Mouse (Mus musculus): ENCODE data around the gene G3bp2. TPM values are rescaled to one million over a fixed set of nuclear protein-coding genes. Genes with fewer than 3 reads are reported as not detected.

Gene G3bp2
- polyA plus RNA-seq, 1 experiment from 2014 or later, result 225 TPM

DNA sequence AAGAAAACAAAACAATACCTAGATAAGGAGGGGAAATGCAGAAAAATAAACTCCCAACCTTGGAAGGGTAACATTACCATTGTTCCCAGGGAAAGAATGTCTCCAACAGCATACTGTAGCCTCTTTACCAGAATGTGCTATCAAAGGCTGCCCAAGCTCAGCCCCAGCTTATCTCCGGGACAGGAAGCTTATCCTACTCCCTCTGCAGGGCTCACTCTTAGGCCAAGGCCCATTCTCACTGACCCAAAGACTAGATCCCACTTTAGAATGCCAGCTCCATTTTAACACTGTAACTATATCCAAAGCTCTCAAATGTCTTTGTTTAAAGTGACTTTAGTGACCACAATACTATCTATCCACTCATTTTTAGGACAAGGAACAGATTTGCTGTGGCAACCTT is 4.2 kb downstream of the G3bp2 start:
- WGBS, result 80% methylated on average over 1 of the region's 1 CpGs
- Histone ChIP-seq H3K27ac (no peak overlapping the region), H3K9ac (no peak overlapping the region), H3K36me3 (no peaks in the 10 kb centered on the region), H3K4me1 (peaks cover 24% of the 10 kb centered on the region), H3K9me3 (no peaks in the 10 kb centered on the region), H3K4me3 (no peak overlapping the region), H3K27me3 (no peaks in the 10 kb centered on the region), H3K4me2 (replicated peaks) (no peak overlapping the region)
- ATAC-seq (ENCODE audit: insufficient number of reproducible peaks, insufficient read depth, low FRiP score, low TSS enrichment), result no peak

GRCm38 (mm10) chr5:92078751-92079150 is 4.8 kb downstream of the G3bp2 start:
- Histone ChIP-seq H3K4me2 (replicated peaks) (no peak overlapping the region), H3K27me3 (no peaks in the 10 kb centered on the region), H3K4me1 (peaks cover 24% of the 10 kb centered on the region), H3K9me3 (no peaks in the 10 kb centered on the region), H3K4me3 (no peak overlapping the region), H3K36me3 (no peaks in the 10 kb centered on the region), H3K9ac (no peak overlapping the region), H3K27ac (no peak overlapping the region)
- no peak for ATAC-seq (ENCODE audit: insufficient number of reproducible peaks, insufficient read depth, low FRiP score, low TSS enrichment)

- H3K27ac ChIP-seq, result no peak overlapping the region
- H3K27me3 ChIP-seq, result no peaks in the 10 kb centered on the region
- no peak overlapping the region for H3K4me3 ChIP-seq
- no peak overlapping the region for H3K4me2 ChIP-seq (replicated peaks)
- WGBS, result 85% methylated on average over 1 of the region's 1 CpGs
- no peak overlapping the region for H3K9ac ChIP-seq
- no peaks in the 10 kb centered on the region for H3K9me3 ChIP-seq
- peaks cover 5% of the 10 kb centered on the region; the same call in 1 of the 2 replicates for H3K36me3 ChIP-seq
- ATAC-seq (ENCODE audit: insufficient number of reproducible peaks, insufficient read depth, low FRiP score, low TSS enrichment), result no peak
- H3K4me1 ChIP-seq, result peaks cover 14% of the 10 kb centered on the region
Observed at GRCm38 (mm10) chr5:92076273-92076672, 7.2 kb downstream of the G3bp2 start.

- Histone ChIP-seq H3K27me3 (no peaks in the 10 kb centered on the region), H3K9ac (no peak overlapping the region), H3K27ac (no peak overlapping the region), H3K9me3 (no peaks in the 10 kb centered on the region), H3K36me3 (peaks cover 11% of the 10 kb centered on the region), H3K4me3 (no peak overlapping the region), H3K4me2 (replicated peaks) (no peak overlapping the region), H3K4me1 (peaks cover 4% of the 10 kb centered on the region; the same call in 1 of the 2 replicates)
- ATAC-seq (ENCODE audit: insufficient number of reproducible peaks, insufficient read depth, low FRiP score, low TSS enrichment), result no peak
- WGBS, result 93% methylated on average over 11 of the region's 14 CpGs
Observed at GRCm38 (mm10) chr5:92074061-92074460, 9.5 kb downstream of the G3bp2 start.

GRCm38 (mm10) chr5:92063192-92063591 is 20.3 kb downstream of the G3bp2 start:
- peaks cover 55% of the 10 kb centered on the region for H3K36me3 ChIP-seq
- WGBS, result 98% methylated on average over 2 of the region's 2 CpGs
- H3K9me3 ChIP-seq, result no peaks in the 10 kb centered on the region

GRCm38 (mm10) chr5:92052866-92053265 is 30.7 kb downstream of the G3bp2 start:
- peaks cover 50% of the 10 kb centered on the region for H3K36me3 ChIP-seq

More at GRCm38 (mm10) chr5:92063192-92063591, 20.3 kb downstream of the G3bp2 start:
- ATAC-seq (ENCODE audit: insufficient number of reproducible peaks, insufficient read depth, low FRiP score, low TSS enrichment), result no peak
- no peak overlapping the region for H3K4me2 ChIP-seq (replicated peaks)
- no peaks in the 10 kb centered on the region for H3K27me3 ChIP-seq
- no peak overlapping the region for H3K4me3 ChIP-seq
- no peak overlapping the region for H3K27ac ChIP-seq
- H3K4me1 ChIP-seq, result no peaks in the 10 kb centered on the region
- H3K9ac ChIP-seq, result no peak overlapping the region

GRCm38 (mm10) chr5:92050419-92050818 is 33.1 kb downstream of the G3bp2 start:
- ATAC-seq (ENCODE audit: insufficient number of reproducible peaks, insufficient read depth, low FRiP score, low TSS enrichment), result no peak
- Histone ChIP-seq H3K9ac (no peak overlapping the region), H3K4me2 (replicated peaks) (no peak overlapping the region), H3K27ac (no peak overlapping the region), H3K27me3 (no peaks in the 10 kb centered on the region), H3K4me3 (no peak overlapping the region), H3K4me1 (no peaks in the 10 kb centered on the region), H3K9me3 (no peaks in the 10 kb centered on the region), H3K36me3 (peaks cover 26% of the 10 kb centered on the region)
- WGBS, result 84% methylated on average over 3 of the region's 3 CpGs

More at GRCm38 (mm10) chr5:92052866-92053265, 30.7 kb downstream of the G3bp2 start:
- no peak for ATAC-seq (ENCODE audit: insufficient number of reproducible peaks, insufficient read depth, low FRiP score, low TSS enrichment)
- Histone ChIP-seq H3K4me2 (replicated peaks) (no peak overlapping the region), H3K4me1 (no peaks in the 10 kb centered on the region), H3K27ac (no peak overlapping the region), H3K9ac (no peak overlapping the region), H3K9me3 (no peaks in the 10 kb centered on the region), H3K27me3 (no peaks in the 10 kb centered on the region), H3K4me3 (no peak overlapping the region)
- WGBS, result 90% methylated on average over 6 of the region's 6 CpGs

GRCm38 (mm10) chr5:92043783-92044182 is 39.7 kb downstream of the G3bp2 start, which contains the start of gene Cdkl2:
TSS of gene Cdkl2 (minus strand) at chr5:92043883.
- ATAC-seq (ENCODE audit: insufficient number of reproducible peaks, insufficient read depth, low FRiP score, low TSS enrichment), result no peak

GRCm38 (mm10) chr5:92042377-92043348 is 40.9 kb downstream of the G3bp2 start:
- peak; percentile 97 for ATAC-seq (ENCODE audit: insufficient number of reproducible peaks, insufficient read depth, low FRiP score, low TSS enrichment)
- Histone ChIP-seq H3K36me3 (no peaks in the 10 kb centered on the region), H3K27ac (no peak overlapping the region), H3K4me1 (no peaks in the 10 kb centered on the region), H3K4me2 (replicated peaks) (peak overlapping the region; percentile 91), H3K27me3 (peaks cover 9% of the 10 kb centered on the region), H3K9me3 (no peaks in the 10 kb centered on the region), H3K4me3 (peak overlapping the region; percentile 71), H3K9ac (peak overlapping the region; percentile 37; the same call in 1 of the 2 replicates)
- WGBS, result under 1% methylated on average over 62 of the region's 68 CpGs

More at GRCm38 (mm10) chr5:92043783-92044182, 39.7 kb downstream of the G3bp2 start, which contains the start of gene Cdkl2:
- H3K9ac ChIP-seq, result peak within 1 kb of the TSS; percentile 37; the same call in 1 of the 2 replicates
- H3K27me3 ChIP-seq, result peaks cover 9% of the 10 kb centered on the region
- H3K27ac ChIP-seq, result no peak within 1 kb of the TSS
- no peaks in the 10 kb centered on the region for H3K9me3 ChIP-seq
- WGBS, result 80% methylated on average over 4 of the region's 4 CpGs
- no peaks in the 10 kb centered on the region for H3K4me1 ChIP-seq
- no peaks in the 10 kb centered on the region for H3K36me3 ChIP-seq
- peak within 1 kb of the TSS; percentile 91 for H3K4me2 ChIP-seq (replicated peaks)
- H3K4me3 ChIP-seq, result peak within 1 kb of the TSS; percentile 71

GRCm38 (mm10) chr5:92019960-92020359 is 63.6 kb downstream of the G3bp2 start:
- Histone ChIP-seq H3K9me3 (no peaks in the 10 kb centered on the region), H3K4me2 (replicated peaks) (no peak overlapping the region), H3K4me1 (no peaks in the 10 kb centered on the region), H3K27me3 (no peaks in the 10 kb centered on the region), H3K27ac (no peak overlapping the region), H3K36me3 (no peaks in the 10 kb centered on the region), H3K4me3 (no peak overlapping the region), H3K9ac (no peak overlapping the region)
- no peak for ATAC-seq (ENCODE audit: insufficient number of reproducible peaks, insufficient read depth, low FRiP score, low TSS enrichment)
- WGBS, result 59% methylated on average over 2 of the region's 2 CpGs

GRCm38 (mm10) chr5:92011756-92012155 is 71.8 kb downstream of the G3bp2 start:
- Histone ChIP-seq H3K4me1 (no peaks in the 10 kb centered on the region), H3K4me2 (replicated peaks) (no peak overlapping the region), H3K9ac (no peak overlapping the region), H3K4me3 (no peak overlapping the region), H3K27me3 (no peaks in the 10 kb centered on the region), H3K9me3 (no peaks in the 10 kb centered on the region), H3K27ac (no peak overlapping the region), H3K36me3 (no peaks in the 10 kb centered on the region)
- 69% methylated on average over 7 of the region's 7 CpGs for WGBS
- ATAC-seq (ENCODE audit: insufficient number of reproducible peaks, insufficient read depth, low FRiP score, low TSS enrichment), result no peak

- no peaks in the 10 kb centered on the region for H3K4me1 ChIP-seq
- H3K9ac ChIP-seq, result no peak overlapping the region
- ATAC-seq (ENCODE audit: insufficient number of reproducible peaks, insufficient read depth, low FRiP score, low TSS enrichment), result no peak
- 31% methylated on average over 2 of the region's 2 CpGs for WGBS
- H3K9me3 ChIP-seq, result no peaks in the 10 kb centered on the region
- no peak overlapping the region for H3K27ac ChIP-seq
- H3K36me3 ChIP-seq, result no peaks in the 10 kb centered on the region
- H3K27me3 ChIP-seq, result no peaks in the 10 kb centered on the region
- H3K4me3 ChIP-seq, result no peak overlapping the region
- H3K4me2 ChIP-seq (replicated peaks), result no peak overlapping the region
Observed at GRCm38 (mm10) chr5:92009827-92010226, 73.7 kb downstream of the G3bp2 start.

Data from embryonic facial prominence, embryonic 12.5 days (tissue).